Mouse (Mus musculus): ENCODE data around the gene Des. TPM values are rescaled to one million over a fixed set of nuclear protein-coding genes. Genes with fewer than 3 reads are reported as not detected.

The Des gene
- total RNA-seq (2021) = 100 to 1,000 TPM in 1 of 2 experiments, 10 to 100 TPM in 1; 62.7 to 208 TPM
- long read RNA-seq, experiment 1, transcript Des-201 (9 exons, 3,028 nt) = major isoform, 116 of 140 reads
- long read RNA-seq, experiment 1, partial matches to known transcripts = 22 of 140 reads
- long read RNA-seq, experiment 1, other reads (novel, unspliced or antisense) = 2 of 140 reads
- long read RNA-seq, experiment 2, transcript Des-201 (9 exons, 3,028 nt) = major isoform, 51 of 80 reads
- long read RNA-seq, experiment 2, partial matches to known transcripts = 27 of 80 reads
- long read RNA-seq, experiment 2, other reads (novel, unspliced or antisense) = 2 of 80 reads

GRCm38 (mm10) chr1:75360112-75361031 is at the start of gene Des:
TSS of gene Des (plus strand) at chr1:75360329.
- DNase-seq = peak; percentile 48

DNA sequence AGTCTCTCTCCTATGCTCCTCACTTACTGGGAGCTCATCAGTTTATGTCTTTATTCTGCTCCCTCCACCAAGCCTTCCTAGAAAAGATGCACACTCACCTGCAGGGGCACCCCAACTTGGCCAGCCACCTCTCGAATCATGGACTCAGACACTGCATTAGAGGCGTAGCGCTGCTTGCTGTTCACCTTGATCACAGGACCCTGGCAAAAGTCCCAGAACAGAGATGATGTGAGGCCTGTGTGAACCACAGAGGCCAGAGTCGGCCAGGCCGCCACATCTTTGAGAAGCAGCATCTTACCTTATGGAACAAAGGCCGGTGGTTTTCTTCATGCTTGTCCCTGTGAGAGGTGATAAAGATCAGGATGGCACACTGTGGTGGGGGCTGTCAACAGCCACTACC is 48.4 kb upstream of the Des start:
- DNase-seq = no peak

GRCm38 (mm10) chr1:75315011-75315410 is 45.1 kb upstream of the Des start:
- no peak for DNase-seq

- no peak for DNase-seq
These were observed 44.4 kb upstream of the Des start for GRCm38 (mm10) chr1:75315456-75316365.

DNA sequence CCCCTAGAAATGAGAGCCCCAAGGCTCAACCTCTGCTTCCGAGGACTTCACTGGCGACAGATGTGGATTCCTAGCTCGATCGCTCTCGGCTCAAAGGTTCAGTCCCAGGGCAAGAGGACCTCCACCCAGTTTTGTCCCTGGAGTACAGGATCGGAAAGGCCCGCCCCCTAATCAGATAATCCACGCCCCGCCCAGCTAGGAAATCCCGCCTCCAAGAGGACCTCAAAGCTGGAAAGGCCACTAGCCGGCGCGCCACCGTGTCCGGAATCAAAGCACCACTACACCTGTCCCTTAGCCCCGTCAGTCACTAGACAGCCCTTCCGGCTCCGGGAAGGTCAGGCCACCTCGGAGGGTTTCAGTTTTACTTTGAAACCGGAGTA is 43.3 kb upstream of the Des start:
- peak; percentile 91 for DNase-seq

GRCm38 (mm10) chr1:75317241-75318201 is 42.6 kb upstream of the Des start, which contains the start of gene Dnpep:
TSS of gene Dnpep (minus strand) at chr1:75317990.
- DNase-seq = peak; percentile 100

- DNase-seq = no peak
These were observed 41.8 kb upstream of the Des start for GRCm38 (mm10) chr1:75318301-75318700.

- no peak for DNase-seq
These were observed 41.4 kb upstream of the Des start for GRCm38 (mm10) chr1:75318736-75319135.

GRCm38 (mm10) chr1:75319166-75319565 is 41.0 kb upstream of the Des start:
- DNase-seq = no peak

GRCm38 (mm10) chr1:75327461-75327860 is 32.7 kb upstream of the Des start:
- DNase-seq = no peak

- no peak for DNase-seq
These were observed 28.9 kb upstream of the Des start for GRCm38 (mm10) chr1:75331271-75331670.

- no peak for DNase-seq
These were observed 23.7 kb upstream of the Des start for GRCm38 (mm10) chr1:75336461-75336860.

- DNase-seq = no peak
These were observed 23.0 kb upstream of the Des start for GRCm38 (mm10) chr1:75337097-75337496.

DNA sequence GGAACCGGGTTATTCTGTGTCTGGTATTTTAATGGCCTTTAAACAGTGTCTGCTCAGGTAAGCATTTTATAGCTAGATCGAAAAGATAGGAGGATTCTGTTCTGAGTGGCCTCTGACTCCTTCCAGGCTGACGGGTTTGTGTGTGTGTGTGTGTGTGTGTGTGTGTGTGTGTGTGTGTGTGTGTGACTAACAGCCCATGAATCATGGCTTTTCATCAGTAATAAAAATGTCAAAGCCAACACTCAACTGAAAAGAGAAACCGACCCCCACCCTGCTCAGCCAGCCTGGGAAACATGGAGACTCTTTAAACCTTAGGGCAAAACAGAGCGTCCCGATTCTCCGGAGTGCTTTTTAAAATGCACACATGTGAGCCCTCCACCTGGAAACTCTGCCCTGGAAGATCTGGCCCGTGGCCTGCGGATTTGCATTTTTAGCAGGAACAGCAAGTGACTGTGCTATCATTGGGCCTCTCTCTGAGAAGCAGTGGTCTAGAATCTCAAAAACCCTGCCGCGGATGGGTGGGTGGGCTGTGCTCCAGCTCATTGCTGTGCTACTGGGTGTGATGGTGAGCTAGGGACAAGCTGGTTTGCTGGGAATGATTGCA is 21.9 kb upstream of the Des start:
- no peak for DNase-seq

GRCm38 (mm10) chr1:75339337-75339736 is 20.8 kb upstream of the Des start:
- no peak for DNase-seq

GRCm38 (mm10) chr1:75340519-75340918 is 19.6 kb upstream of the Des start:
- no peak for DNase-seq

DNA sequence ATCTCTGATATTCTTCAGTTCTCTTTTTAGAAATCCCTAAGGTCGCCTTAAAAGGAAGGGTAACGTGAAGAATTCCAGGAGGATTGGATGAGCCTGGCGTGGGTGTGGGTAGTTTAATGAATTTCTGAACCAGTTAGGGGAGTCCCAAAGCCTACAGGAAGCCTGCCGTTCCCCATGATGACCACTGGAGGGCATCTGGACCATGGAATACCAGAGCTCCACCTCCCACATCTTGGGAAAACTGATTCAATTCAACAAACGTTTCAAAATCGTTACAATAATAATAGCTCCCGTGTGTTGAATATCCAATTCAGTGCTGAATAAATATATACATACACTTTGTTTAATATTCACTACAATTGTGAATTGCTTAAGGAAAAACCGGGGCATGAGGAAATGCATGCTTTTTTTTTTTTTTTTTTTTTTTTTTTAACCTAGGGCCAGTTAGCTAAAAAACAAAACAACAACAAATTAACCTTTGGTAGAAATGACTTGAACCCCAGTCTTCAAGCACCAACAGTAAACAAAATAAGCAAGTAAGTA is 17.2 kb upstream of the Des start:
- peak; percentile 71 for DNase-seq

- no peak for DNase-seq
These were observed 15.7 kb upstream of the Des start for GRCm38 (mm10) chr1:75344291-75345035.
